Mouse (Mus musculus): Measurements from ENCODE around the gene Ncam1. TPM values are rescaled to one million over a fixed set of nuclear protein-coding genes. Genes with fewer than 3 reads are reported as not detected.

Gene Ncam1
- total and polyA plus RNA-seq, 3 experiments, result 0.05 to 2.1 TPM; not detected in 1

DNA sequence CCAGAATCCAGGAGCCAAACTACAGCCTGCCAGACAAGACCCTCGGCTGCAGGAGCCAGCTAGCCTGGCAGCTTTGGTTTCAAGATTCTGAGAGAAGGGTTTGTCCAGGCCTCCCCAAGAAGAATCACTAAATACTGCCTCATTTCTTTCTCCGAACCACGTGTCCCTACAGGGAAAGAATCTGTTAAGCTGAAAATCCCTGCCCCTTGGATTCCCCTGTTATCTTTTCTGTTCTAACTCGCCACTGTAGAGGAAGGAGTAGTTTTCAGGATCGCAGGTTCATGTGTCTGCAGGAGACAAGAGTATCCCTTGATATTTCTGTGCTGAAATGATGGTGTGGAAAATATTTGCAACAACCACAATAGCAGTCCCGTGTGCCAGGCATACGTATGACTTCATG is 310.5 kb downstream of the Ncam1 start:
- no peak for TF ChIP-seq GATA1 (IDR thresholded peaks at IDR 0.05; ENCODE audit: borderline replicate concordance, low read length)
- TF ChIP-seq TAL1 (conservative IDR thresholded peaks at IDR 0.05; ENCODE audit: low read depth, low read length), result no peak
- TF ChIP-seq POLR2AphosphoS5 (IDR thresholded peaks at IDR 0.05; ENCODE audit: insufficient replicate concordance, low read depth, low read length), result no peak
- TF ChIP-seq CTCF (IDR thresholded peaks at IDR 0.05; ENCODE audit: low read depth, low read length), result no peak
- TF ChIP-seq GATA2 (IDR thresholded peaks at IDR 0.05; ENCODE audit: borderline replicate concordance, low read depth, low read length), result no peak
- peaks cover 12% of the 10 kb centered on the region for H3K27me3 ChIP-seq (ENCODE audit: insufficient read depth, low read length)
- ATAC-seq (ENCODE audit: extremely low read depth, insufficient number of reproducible peaks, low FRiP score, poor library complexity, severe bottlenecking) (no peak), DNase-seq (ENCODE audit: low spot score) (no peak)
- H3K4me3 ChIP-seq (ENCODE audit: low read depth, low read length), result no peak overlapping the region
- H3K36me3 ChIP-seq (replicated peaks), result no peaks in the 10 kb centered on the region
- peaks cover 10% of the 10 kb centered on the region for H3K4me1 ChIP-seq (ENCODE audit: insufficient read depth, low read depth, low read length)
- no peaks in the 10 kb centered on the region for H3K9me3 ChIP-seq (replicated peaks)

DNA sequence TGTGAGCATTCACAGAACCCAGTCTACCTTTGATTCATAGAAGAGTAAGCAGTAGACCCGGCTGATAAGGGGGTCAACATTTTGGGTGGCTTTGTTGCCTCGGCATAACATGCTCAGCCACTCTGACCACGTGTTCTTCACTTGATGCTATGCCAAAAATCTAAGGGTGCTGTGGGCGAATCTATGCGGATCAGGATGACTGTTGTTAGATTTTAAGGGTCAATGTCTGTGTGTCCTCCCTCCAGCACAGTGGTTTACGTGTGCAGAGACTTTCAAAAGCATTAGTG is 311.1 kb downstream of the Ncam1 start:
- Histone ChIP-seq H3K4me1 (ENCODE audit: insufficient read depth, low read depth, low read length) (peaks cover 10% of the 10 kb centered on the region), H3K36me3 (replicated peaks) (no peaks in the 10 kb centered on the region), H3K27me3 (ENCODE audit: insufficient read depth, low read length) (peaks cover 12% of the 10 kb centered on the region), H3K9me3 (replicated peaks) (no peaks in the 10 kb centered on the region), H3K4me3 (ENCODE audit: low read depth, low read length) (no peak overlapping the region)
- no peak for TF ChIP-seq GATA1 (IDR thresholded peaks at IDR 0.05; ENCODE audit: borderline replicate concordance, low read length)
- no peak for TF ChIP-seq POLR2AphosphoS5 (IDR thresholded peaks at IDR 0.05; ENCODE audit: insufficient replicate concordance, low read depth, low read length)
- TF ChIP-seq CTCF (IDR thresholded peaks at IDR 0.05; ENCODE audit: low read depth, low read length), result no peak
- no peak for TF ChIP-seq GATA2 (IDR thresholded peaks at IDR 0.05; ENCODE audit: borderline replicate concordance, low read depth, low read length)
- TF ChIP-seq TAL1 (conservative IDR thresholded peaks at IDR 0.05; ENCODE audit: low read depth, low read length), result no peak
- ATAC-seq (ENCODE audit: extremely low read depth, insufficient number of reproducible peaks, low FRiP score, poor library complexity, severe bottlenecking) (no peak), DNase-seq (ENCODE audit: low spot score) (no peak)

- TF ChIP-seq CTCF (IDR thresholded peaks at IDR 0.05; ENCODE audit: low read depth, low read length), result no peak
- TF ChIP-seq GATA1 (IDR thresholded peaks at IDR 0.05; ENCODE audit: borderline replicate concordance, low read length), result no peak
Observed at GRCm38 (mm10) chr9:49486805-49487656, 311.7 kb downstream of the Ncam1 start.

DNA sequence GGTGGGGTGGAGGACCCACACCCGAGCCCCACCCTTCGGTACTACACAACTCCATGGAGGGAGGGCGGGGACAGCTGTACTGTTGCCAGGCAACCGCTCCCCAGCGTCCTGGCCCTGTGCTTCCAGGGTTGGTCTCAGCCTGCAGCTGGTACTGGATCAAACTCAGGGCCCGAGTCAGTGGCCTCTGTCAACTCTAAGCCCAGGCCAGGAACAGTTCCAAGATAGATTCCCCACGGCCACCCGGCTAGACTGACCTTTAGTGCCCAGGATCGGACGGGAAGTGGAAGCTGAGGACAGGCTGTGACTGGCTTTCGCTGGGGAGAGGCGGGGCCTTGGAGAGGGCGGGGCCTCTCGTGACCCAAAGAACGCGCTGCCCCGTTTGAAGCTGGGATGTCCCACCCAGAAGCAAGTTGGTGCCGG is 312.8 kb downstream of the Ncam1 start, which contains the start of gene Ttc12:
Ttc12 (minus strand) TSS at position 334 of the 420 bp plus-strand sequence.
- H3K36me3 ChIP-seq (replicated peaks), result no peaks in the 10 kb centered on the region
- peaks cover 12% of the 10 kb centered on the region for H3K27me3 ChIP-seq (ENCODE audit: insufficient read depth, low read length)
- peaks cover 10% of the 10 kb centered on the region for H3K4me1 ChIP-seq (ENCODE audit: insufficient read depth, low read depth, low read length)
- TF ChIP-seq POLR2AphosphoS5 (IDR thresholded peaks at IDR 0.05; ENCODE audit: insufficient replicate concordance, low read depth, low read length) (no peak), TAL1 (conservative IDR thresholded peaks at IDR 0.05; ENCODE audit: low read depth, low read length) (no peak), CTCF (IDR thresholded peaks at IDR 0.05; ENCODE audit: low read depth, low read length) (no peak), GATA1 (IDR thresholded peaks at IDR 0.05; ENCODE audit: borderline replicate concordance, low read length) (no peak), GATA2 (IDR thresholded peaks at IDR 0.05; ENCODE audit: borderline replicate concordance, low read depth, low read length) (no peak)
- DNase-seq (ENCODE audit: low spot score), result no peak
- peak within 1 kb of the TSS; percentile 20; the same call in 1 of the 2 replicates for H3K4me3 ChIP-seq (ENCODE audit: low read depth, low read length)
- ATAC-seq (ENCODE audit: extremely low read depth, insufficient number of reproducible peaks, low FRiP score, poor library complexity, severe bottlenecking), result peak; percentile 15; the same call in 1 of the 2 replicates
- no peaks in the 10 kb centered on the region for H3K9me3 ChIP-seq (replicated peaks)

More at GRCm38 (mm10) chr9:49486805-49487656, 311.7 kb downstream of the Ncam1 start:
- no peak overlapping the region for H3K4me3 ChIP-seq (ENCODE audit: low read depth, low read length)
- no peaks in the 10 kb centered on the region for H3K36me3 ChIP-seq (replicated peaks)
- DNase-seq (ENCODE audit: low spot score), result no peak
- peaks cover 12% of the 10 kb centered on the region for H3K27me3 ChIP-seq (ENCODE audit: insufficient read depth, low read length)
- no peak for ATAC-seq (ENCODE audit: extremely low read depth, insufficient number of reproducible peaks, low FRiP score, poor library complexity, severe bottlenecking)
- H3K9me3 ChIP-seq (replicated peaks), result no peaks in the 10 kb centered on the region
- peaks cover 10% of the 10 kb centered on the region for H3K4me1 ChIP-seq (ENCODE audit: insufficient read depth, low read depth, low read length)

DNA sequence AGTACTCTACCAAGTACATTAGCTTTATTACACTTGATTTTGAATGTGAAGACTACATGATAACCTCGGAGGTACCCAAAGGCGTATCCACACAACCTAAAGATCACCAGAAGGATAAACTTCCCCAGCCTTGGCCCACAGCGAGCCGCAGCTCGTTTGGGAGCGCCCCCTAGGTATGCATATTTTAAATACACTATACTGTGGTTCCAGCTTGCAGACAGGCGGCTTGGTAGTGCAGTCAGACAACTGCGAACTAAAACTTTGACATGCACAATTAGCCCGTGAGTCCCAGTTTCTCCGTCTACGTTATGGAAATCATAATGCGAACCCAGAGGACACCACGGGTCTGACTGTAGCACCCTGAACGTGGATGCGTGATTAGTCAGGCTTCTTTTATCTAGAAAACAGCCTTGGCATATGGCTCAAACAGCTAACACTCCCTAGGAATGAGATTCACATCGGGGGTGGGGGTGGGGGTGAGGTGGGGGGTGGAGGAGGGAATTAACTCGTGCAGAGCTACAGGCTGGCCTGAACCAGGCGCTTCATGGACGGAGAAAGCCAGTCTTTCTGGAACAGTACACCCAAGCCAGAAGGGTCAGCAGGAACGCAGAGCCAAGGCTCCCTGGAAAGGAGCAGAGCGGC is 313.4 kb downstream of the Ncam1 start:
- Histone ChIP-seq H3K4me3 (ENCODE audit: low read depth, low read length) (peak overlapping the region; percentile 20; the same call in 1 of the 2 replicates), H3K27me3 (ENCODE audit: insufficient read depth, low read length) (peaks cover 12% of the 10 kb centered on the region), H3K4me1 (ENCODE audit: insufficient read depth, low read depth, low read length) (peaks cover 10% of the 10 kb centered on the region), H3K36me3 (replicated peaks) (no peaks in the 10 kb centered on the region), H3K9me3 (replicated peaks) (no peaks in the 10 kb centered on the region)
- TF ChIP-seq TAL1 (conservative IDR thresholded peaks at IDR 0.05; ENCODE audit: low read depth, low read length) (no peak), GATA2 (IDR thresholded peaks at IDR 0.05; ENCODE audit: borderline replicate concordance, low read depth, low read length) (no peak), CTCF (IDR thresholded peaks at IDR 0.05; ENCODE audit: low read depth, low read length) (no peak), GATA1 (IDR thresholded peaks at IDR 0.05; ENCODE audit: borderline replicate concordance, low read length) (no peak), POLR2AphosphoS5 (IDR thresholded peaks at IDR 0.05; ENCODE audit: insufficient replicate concordance, low read depth, low read length) (no peak)
- DNase-seq (ENCODE audit: low spot score), result no peak
- ATAC-seq (ENCODE audit: extremely low read depth, insufficient number of reproducible peaks, low FRiP score, poor library complexity, severe bottlenecking), result no peak

- DNase-seq (ENCODE audit: low spot score) (no peak), ATAC-seq (ENCODE audit: extremely low read depth, insufficient number of reproducible peaks, low FRiP score, poor library complexity, severe bottlenecking) (peak; percentile 34; the same call in 1 of the 2 replicates)
- H3K4me3 ChIP-seq (ENCODE audit: low read depth, low read length), result no peak overlapping the region
Observed at GRCm38 (mm10) chr9:49483316-49483715, 315.4 kb downstream of the Ncam1 start.

More at GRCm38 (mm10) chr9:49483316-49483715, 315.4 kb downstream of the Ncam1 start:
- Histone ChIP-seq H3K9me3 (replicated peaks) (no peaks in the 10 kb centered on the region), H3K36me3 (replicated peaks) (no peaks in the 10 kb centered on the region), H3K27me3 (ENCODE audit: insufficient read depth, low read length) (peaks cover 12% of the 10 kb centered on the region), H3K4me1 (ENCODE audit: insufficient read depth, low read depth, low read length) (peaks cover 6% of the 10 kb centered on the region)
- TF ChIP-seq TAL1 (conservative IDR thresholded peaks at IDR 0.05; ENCODE audit: low read depth, low read length), result no peak
- no peak for TF ChIP-seq GATA2 (IDR thresholded peaks at IDR 0.05; ENCODE audit: borderline replicate concordance, low read depth, low read length)
- no peak for TF ChIP-seq POLR2AphosphoS5 (IDR thresholded peaks at IDR 0.05; ENCODE audit: insufficient replicate concordance, low read depth, low read length)
- no peak for TF ChIP-seq CTCF (IDR thresholded peaks at IDR 0.05; ENCODE audit: low read depth, low read length)
- no peak for TF ChIP-seq GATA1 (IDR thresholded peaks at IDR 0.05; ENCODE audit: borderline replicate concordance, low read length)
